Mouse (Mus musculus) lung, embryonic 14.5 days (tissue): Measurements from ENCODE around the gene Gm4491. TPM values are rescaled to one million over a fixed set of nuclear protein-coding genes. Genes with fewer than 3 reads are reported as not detected.

Experiments
- ATAC-seq: fragments of 200-750 bp; cut with Nextera tagmentation; 2 replicates; pipeline ENCODE4 v1.8.0; 2017; ENCODE audit warnings: mild to moderate bottlenecking, moderate TSS enrichment, moderate library complexity; ENCODE audit not compliant: insufficient read depth
- DNase-seq: peaks from one replicate; pipeline ENCODE4 v3.0.0-alpha.2; 2015
- H3K27ac ChIP-seq: fragments of 300-500 bp; sonication (generic); 2 replicates; pipeline ENCODE4 v1.5.1; 2014; ENCODE audit warnings: low read depth, mild to moderate bottlenecking, moderate library complexity
- H3K27me3 ChIP-seq: fragments of 300-500 bp; sonication (generic); 2 replicates; pipeline ENCODE4 v1.6.1; 2014; ENCODE audit warnings: low read length, control low read depth; ENCODE audit not compliant: insufficient read depth
- H3K36me3 ChIP-seq: fragments of 300-500 bp; sonication (generic); 2 replicates; pipeline ENCODE4 v1.6.1; 2014; ENCODE audit warnings: control low read depth; ENCODE audit not compliant: insufficient read depth
- H3K4me1 ChIP-seq: fragments of 300-500 bp; sonication (generic); 2 replicates; pipeline ENCODE4 v1.6.1; 2014; ENCODE audit warnings: antibody characterized with exemption, control low read depth; ENCODE audit not compliant: insufficient read depth
- H3K4me2 ChIP-seq: fragments of 300-500 bp; sonication (generic); 2 replicates; pipeline ENCODE4 v1.6.1; 2014; ENCODE audit warnings: mild to moderate bottlenecking
- H3K4me3 ChIP-seq: fragments of 300-500 bp; sonication (generic); 2 replicates; pipeline ENCODE4 v1.5.1; 2014; ENCODE audit warnings: low read depth, low read length
- H3K9ac ChIP-seq: fragments of 300-500 bp; sonication (generic); 2 replicates; pipeline ENCODE4 v1.6.1; 2014
- H3K9me3 ChIP-seq: fragments of 300-500 bp; sonication (generic); 2 replicates; pipeline ENCODE4 v1.6.1; 2016; ENCODE audit warnings: low read depth, low read length, control low read depth
- CTCF ChIP-seq: IDR thresholded peaks from 2 replicates; pipeline ENCODE4 v1.5.1; 2016; ENCODE audit warnings: antibody characterized with exemption, low read depth
- WGBS: fragments of 180-500 bp; shearing (Covaris S2); extraction: QIAGEN DNeasy Blood & Tissue Kit; methylation state at CpG from one replicate; pipeline ENCODE4 v1.1.7; 2014; 5-methylcytosine and 5-hydroxymethylcytosine counted together
- polyA plus RNA-seq: library from polyadenylated mRNA; unstranded; fragments of >200 nt; fragmentation: Nextera tagmentation; extraction: Ambion mirVana; gene quantifications from 2 replicates; pipeline ENCODE4 v1.2.1, GENCODE M21; 2014

The Gm4491 gene
- polyA plus RNA-seq, result not detected in 2 replicates

DNA sequence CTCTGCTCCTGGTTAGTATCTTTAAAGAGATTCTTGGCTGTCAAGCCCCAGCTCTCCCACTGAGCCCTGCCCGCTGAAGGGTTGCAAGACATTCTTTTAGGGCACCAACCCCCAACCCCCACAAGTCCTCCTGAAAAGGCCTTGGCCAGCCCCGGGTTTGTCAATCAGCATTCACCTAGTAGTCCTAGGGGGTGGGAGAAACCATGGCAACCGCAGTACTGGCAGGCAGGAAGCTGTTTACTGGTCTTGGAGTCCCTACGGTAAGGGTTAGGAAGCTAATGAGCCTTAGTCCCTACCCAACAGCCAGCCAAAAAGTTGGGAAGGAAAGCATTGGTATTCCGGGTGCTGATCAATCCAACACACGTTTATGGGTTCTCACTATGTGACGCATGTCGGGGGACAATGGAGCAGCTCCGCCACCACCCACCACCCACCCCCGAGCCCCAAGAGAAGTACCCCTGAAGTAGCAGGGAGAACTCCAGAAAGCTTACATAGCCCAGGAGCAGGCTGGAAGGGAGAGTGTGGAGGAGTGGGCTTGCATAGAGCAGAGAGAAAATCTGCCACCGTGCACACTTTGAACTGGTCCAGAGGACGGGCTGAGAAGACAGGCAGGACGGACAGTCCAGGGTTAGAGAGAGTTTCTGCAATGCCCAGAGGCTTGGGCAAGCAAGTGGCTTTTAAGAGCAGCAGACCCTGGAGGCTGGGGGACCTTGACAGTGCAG, at the start of gene Gm4491:
Gm4491 (minus strand) TSS at position 61 of the 722 bp plus-strand sequence.
- DNase-seq, result no peak

DNA sequence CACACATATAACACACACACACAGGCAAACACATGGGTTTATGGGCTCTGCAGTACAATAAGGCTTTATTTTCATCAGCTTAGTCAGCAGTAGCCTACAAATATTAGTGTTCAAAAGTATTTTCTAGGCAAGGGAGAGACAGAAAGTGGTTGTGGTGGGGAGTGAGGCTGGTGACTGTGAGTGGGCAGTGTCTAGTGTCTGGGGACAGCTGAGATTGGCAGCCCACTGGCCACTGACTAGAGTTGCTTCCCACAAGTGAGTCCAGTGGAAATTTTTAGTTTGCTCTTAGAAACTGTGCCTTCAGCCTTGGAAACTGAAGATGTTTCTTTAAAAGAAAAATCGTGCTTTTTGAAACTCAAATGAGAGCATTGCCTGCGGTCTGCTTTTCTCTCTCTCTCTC, 46.1 kb upstream of the Gm4491 start:
- ATAC-seq (no peak), DNase-seq (no peak)
- 22% methylated on average over 2 of the region's 2 CpGs for WGBS
- no peak overlapping the region for H3K27ac ChIP-seq
- no peaks in the 10 kb centered on the region for H3K9me3 ChIP-seq
- no peaks in the 10 kb centered on the region for H3K27me3 ChIP-seq
- H3K9ac ChIP-seq, result no peak overlapping the region
- no peaks in the 10 kb centered on the region for H3K4me1 ChIP-seq
- no peak overlapping the region for H3K4me3 ChIP-seq
- H3K36me3 ChIP-seq, result no peaks in the 10 kb centered on the region
- TF ChIP-seq CTCF, result no peak
- H3K4me2 ChIP-seq, result no peak overlapping the region

More for the DNA sequence above, at the start of gene Gm4491:
- no peak within 1 kb of the TSS for H3K4me3 ChIP-seq
- H3K36me3 ChIP-seq, result no peaks in the 10 kb centered on the region
- H3K9ac ChIP-seq, result no peak within 1 kb of the TSS
- no peak for TF ChIP-seq CTCF
- no peak within 1 kb of the TSS for H3K27ac ChIP-seq
- H3K9me3 ChIP-seq, result no peaks in the 10 kb centered on the region
- 24% methylated on average over 13 of the region's 13 CpGs for WGBS
- no peak for ATAC-seq
- no peaks in the 10 kb centered on the region for H3K4me1 ChIP-seq
- no peak within 1 kb of the TSS for H3K4me2 ChIP-seq
- 0 out of 2 replicates have a peak, but pooled peaks cover 7% of the 10 kb centered on the region for H3K27me3 ChIP-seq

GRCm38 (mm10) chr14:57161201-57161600, 45.5 kb upstream of the Gm4491 start:
- no peak for TF ChIP-seq CTCF
- Histone ChIP-seq H3K4me1 (no peaks in the 10 kb centered on the region), H3K27ac (no peak overlapping the region), H3K9ac (no peak overlapping the region), H3K36me3 (no peaks in the 10 kb centered on the region), H3K4me2 (no peak overlapping the region), H3K27me3 (no peaks in the 10 kb centered on the region), H3K9me3 (no peaks in the 10 kb centered on the region), H3K4me3 (no peak overlapping the region)
- WGBS, result 46% methylated on average over 4 of the region's 4 CpGs
- ATAC-seq (peak; percentile 47; the same call in 1 of the 2 replicates), DNase-seq (peak; percentile 42)

GRCm38 (mm10) chr14:57154916-57155315, 39.2 kb upstream of the Gm4491 start:
- Histone ChIP-seq H3K4me2 (no peak overlapping the region), H3K27me3 (no peaks in the 10 kb centered on the region), H3K4me3 (no peak overlapping the region), H3K27ac (no peak overlapping the region), H3K9ac (no peak overlapping the region), H3K36me3 (no peaks in the 10 kb centered on the region), H3K9me3 (no peaks in the 10 kb centered on the region), H3K4me1 (no peaks in the 10 kb centered on the region)
- TF ChIP-seq CTCF, result no peak
- no peak for ATAC-seq
- peak; percentile 5 for DNase-seq
- WGBS, result 22% methylated on average over 6 of the region's 6 CpGs

DNA sequence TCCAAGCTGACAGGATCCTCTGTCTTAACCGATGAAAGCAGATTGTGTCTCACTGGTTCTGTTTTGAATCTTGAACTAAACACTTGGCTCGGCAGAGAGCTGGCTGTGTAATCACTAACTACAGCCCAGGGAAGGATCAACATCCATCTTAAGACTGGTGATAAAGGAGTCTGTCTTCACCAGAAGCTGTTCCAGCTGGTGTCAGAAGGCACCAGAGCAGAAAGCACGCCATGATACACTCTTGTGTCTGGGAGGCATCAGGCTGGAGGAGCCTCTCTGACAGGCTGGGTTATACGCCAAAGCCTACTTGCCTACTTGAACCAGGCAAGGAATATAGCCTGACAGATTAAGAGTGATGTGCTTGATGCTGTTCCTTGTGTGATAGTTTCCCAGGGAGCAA, 30.1 kb upstream of the Gm4491 start:
- WGBS, result 12% methylated on average over 4 of the region's 4 CpGs
- H3K4me3 ChIP-seq, result no peak overlapping the region
- no peak for TF ChIP-seq CTCF
- H3K9ac ChIP-seq, result no peak overlapping the region
- H3K9me3 ChIP-seq, result no peaks in the 10 kb centered on the region
- no peak overlapping the region for H3K27ac ChIP-seq
- H3K27me3 ChIP-seq, result 0 out of 2 replicates have a peak, but pooled peaks cover 3% of the 10 kb centered on the region
- no peak overlapping the region for H3K4me2 ChIP-seq
- 0 out of 2 replicates have a peak, but pooled peaks cover 3% of the 10 kb centered on the region for H3K4me1 ChIP-seq
- peak; percentile 31; the same call in 1 of the 2 replicates for ATAC-seq
- H3K36me3 ChIP-seq, result no peaks in the 10 kb centered on the region
- DNase-seq, result peak; percentile 25

DNA sequence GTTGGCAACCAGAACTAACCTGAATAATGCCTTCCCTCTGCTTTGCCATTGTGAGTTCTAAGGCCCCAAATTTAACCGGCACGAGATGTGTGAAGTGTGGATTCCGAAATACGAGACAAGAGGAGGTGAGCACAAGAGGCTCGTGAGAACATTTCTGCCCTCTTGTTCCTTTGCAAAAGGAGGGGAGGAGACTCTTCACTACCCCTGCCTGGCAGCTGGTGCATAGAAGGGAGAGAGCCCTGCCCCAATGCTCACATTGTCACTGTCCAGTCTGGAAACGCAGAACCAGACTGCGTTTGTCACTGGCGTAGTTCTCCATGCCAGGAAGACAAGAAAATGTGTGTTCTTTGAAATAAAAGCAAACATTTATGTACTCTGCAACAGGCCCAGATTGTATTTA, 19.6 kb upstream of the Gm4491 start:
- H3K9ac ChIP-seq, result no peak overlapping the region
- no peak overlapping the region for H3K4me2 ChIP-seq
- ATAC-seq (no peak), DNase-seq (no peak)
- 54% methylated on average over 8 of the region's 8 CpGs for WGBS
- peaks cover 47% of the 10 kb centered on the region for H3K27me3 ChIP-seq
- no peaks in the 10 kb centered on the region for H3K36me3 ChIP-seq
- H3K4me1 ChIP-seq, result no peaks in the 10 kb centered on the region
- no peak overlapping the region for H3K27ac ChIP-seq
- no peak overlapping the region for H3K4me3 ChIP-seq
- TF ChIP-seq CTCF, result no peak
- no peaks in the 10 kb centered on the region for H3K9me3 ChIP-seq

- Histone ChIP-seq H3K9ac (no peak within 1 kb of the TSS), H3K36me3 (no peaks in the 10 kb centered on the region), H3K4me1 (no peaks in the 10 kb centered on the region), H3K27ac (no peak within 1 kb of the TSS), H3K4me2 (peak within 1 kb of the TSS; percentile 63), H3K9me3 (no peaks in the 10 kb centered on the region), H3K27me3 (peaks cover 47% of the 10 kb centered on the region), H3K4me3 (peak within 1 kb of the TSS; percentile 31)
- no peak for TF ChIP-seq CTCF
- no peak for DNase-seq
- 2% methylated on average over 33 of the region's 33 CpGs for WGBS
- ATAC-seq, result no peak
Observed at GRCm38 (mm10) chr14:57133161-57133661, 17.5 kb upstream of the Gm4491 start, which contains the start of gene Gjb6. Gene Gjb6 (minus strand): TSS chr14:57133611.
